Mouse (Mus musculus): ENCODE measurements around the gene Mgmt.

Gene Mgmt

DNA sequence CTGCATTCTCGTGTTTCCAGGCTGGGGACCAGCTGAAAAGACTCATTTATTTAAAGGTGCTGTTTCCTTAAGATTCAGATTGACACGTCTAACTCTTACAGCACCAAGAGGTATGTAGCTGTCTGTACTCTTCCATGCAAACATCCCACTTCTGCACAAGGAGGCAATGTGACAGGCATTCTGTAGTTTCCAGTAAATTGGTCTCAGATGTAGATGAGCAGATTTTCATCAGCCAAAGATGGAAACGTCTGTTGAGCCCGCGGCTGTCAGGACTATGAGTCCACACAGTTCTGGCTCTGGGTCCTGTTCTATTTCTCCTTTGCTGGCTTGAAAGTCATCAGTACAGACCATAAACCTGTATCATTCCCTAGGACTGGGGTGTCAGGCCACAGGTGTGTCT lies 243.7 kb downstream of the Mgmt start:
- no peak for DNase-seq

DNA sequence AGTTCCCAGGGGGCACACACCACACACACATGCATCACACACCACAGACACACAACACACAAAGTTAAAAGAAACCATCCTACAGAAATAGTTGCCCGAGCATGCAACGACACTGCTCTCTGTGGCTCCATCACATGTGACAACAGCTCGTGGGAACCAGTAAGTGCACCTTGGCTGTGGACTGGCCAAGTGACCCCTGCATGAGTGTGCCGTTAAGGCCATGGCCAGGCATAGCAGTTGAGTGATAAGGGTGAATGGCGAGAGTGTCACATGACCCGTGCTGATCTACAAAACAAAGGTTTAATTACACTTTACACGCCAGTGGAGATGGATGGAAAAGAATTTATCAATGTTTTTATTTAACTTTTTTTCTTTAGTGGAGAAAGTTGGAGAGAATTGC lies 245.9 kb downstream of the Mgmt start:
- DNase-seq, result no peak

GRCm38 (mm10) chr7:137141386-137141785 lies 247.0 kb downstream of the Mgmt start:
- no peak for DNase-seq

DNA sequence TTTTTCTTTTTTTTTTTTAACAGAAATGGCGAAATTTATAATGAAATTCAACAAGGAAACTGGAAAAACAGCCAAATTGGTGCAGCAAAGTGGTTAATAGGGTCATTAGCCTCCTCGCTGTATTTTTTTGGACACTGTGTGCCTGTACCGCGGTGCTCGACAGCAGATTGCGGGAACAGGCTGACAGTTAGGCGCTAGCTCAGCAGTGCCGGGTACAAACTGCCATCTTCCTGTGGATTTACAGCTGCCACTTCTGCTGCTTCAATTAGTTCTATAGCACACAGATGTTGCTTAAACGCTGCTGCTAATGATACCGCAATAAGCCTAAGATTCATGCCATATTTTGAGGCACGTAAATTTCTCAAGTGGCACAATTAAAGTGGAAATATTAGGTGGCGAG lies 252.7 kb downstream of the Mgmt start:
- no peak for DNase-seq

DNA sequence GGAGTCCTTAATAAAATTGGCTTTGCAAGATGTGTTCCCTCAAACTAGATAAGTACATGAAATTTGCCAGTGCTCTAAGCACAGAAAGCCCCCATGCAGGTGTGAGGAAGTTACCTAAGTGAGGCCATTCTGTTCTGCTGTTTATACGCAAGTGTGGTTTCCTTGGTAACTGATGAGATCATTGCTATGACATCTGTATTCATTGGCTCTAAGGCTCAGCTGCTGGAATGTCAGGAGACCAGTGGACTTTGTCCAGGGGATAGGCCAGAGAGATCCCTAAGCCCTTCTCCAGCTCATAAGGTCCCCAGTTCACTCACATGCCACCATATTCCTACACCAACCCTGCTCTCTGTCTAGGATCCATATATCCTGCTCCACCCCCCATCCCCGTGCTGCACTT lies 257.4 kb downstream of the Mgmt start:
- DNase-seq, result no peak

- DNase-seq, result no peak
Observed at GRCm38 (mm10) chr7:137154623-137155022, 260.2 kb downstream of the Mgmt start.

GRCm38 (mm10) chr7:137159086-137159485 lies 264.7 kb downstream of the Mgmt start:
- DNase-seq, result no peak

DNA sequence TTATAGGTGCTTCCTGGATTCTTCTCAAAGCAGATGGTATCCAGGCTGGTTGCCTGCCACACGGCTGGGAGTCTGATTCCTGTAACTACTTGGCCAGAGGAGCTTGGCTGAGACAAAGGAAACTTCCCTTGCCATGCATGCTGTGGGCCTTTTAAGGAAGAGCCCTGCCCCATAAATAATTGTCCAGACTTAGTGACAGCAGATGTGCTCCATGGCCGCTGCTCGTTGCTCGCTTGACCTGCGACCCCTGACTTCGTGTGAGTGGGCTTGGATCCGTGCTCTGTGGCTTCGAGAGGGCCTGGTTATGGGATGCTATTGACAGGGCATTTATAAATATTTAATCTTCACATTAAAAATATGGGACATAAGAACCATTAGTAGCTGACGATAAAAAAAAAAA lies 277.9 kb downstream of the Mgmt start:
- no peak for DNase-seq
